Mouse (Mus musculus) lung, postnatal 25 days (tissue): Measurements from ENCODE around the gene Kif26b.

Experiments used
- DNase-seq: peaks from one replicate; pipeline ENCODE4 v3.0.0; 2022; ENCODE audit warnings: low spot score

Kif26b gene

GRCm38 (mm10) chr1:178663539-178663938 lies 134.6 kb downstream of the Kif26b start:
- DNase-seq = no peak

- DNase-seq = no peak
These were observed 135.5 kb downstream of the Kif26b start for GRCm38 (mm10) chr1:178664271-178664969.

DNA sequence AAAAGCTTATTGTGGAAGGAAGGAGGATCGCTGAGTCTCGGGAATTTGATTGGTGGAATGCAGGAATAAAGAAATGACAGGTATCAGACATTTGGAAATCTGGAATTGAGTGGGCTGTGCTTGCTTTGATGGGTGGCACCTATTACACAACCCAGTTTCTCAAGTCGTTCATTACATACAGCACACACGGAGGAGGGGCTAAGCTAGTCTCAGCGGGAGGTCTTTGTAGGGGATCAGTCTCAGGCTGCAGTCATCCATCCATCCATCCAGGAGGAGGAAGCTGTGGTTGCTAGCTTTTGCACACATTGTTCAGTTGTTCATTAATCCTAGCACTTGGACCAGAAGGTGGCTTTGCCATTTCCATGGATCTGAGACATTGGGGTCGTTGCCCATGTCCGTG lies 137.6 kb downstream of the Kif26b start:
- DNase-seq = no peak

- no peak for DNase-seq
These were observed 138.9 kb downstream of the Kif26b start for GRCm38 (mm10) chr1:178667808-178668207.

- no peak for DNase-seq
These were observed 140.0 kb downstream of the Kif26b start for GRCm38 (mm10) chr1:178668907-178669306.

DNA sequence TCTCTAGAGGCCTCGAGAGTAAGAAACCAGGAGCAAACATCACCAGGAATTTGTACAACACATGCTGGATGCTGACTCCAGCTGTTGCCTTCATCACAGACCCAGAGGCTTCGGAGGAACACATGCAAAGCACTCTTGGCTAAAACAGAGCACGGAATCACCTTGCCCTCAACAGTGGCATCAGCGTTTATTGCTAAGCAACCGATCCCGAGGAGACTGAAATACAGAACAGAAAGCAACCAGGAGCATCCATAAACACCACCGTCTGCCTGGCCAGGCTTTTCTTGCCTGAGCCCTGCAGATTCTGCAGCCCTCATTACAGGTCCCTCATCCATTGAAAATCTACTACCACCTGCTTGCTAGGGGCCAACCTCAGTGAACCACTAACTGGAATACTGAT lies 144.1 kb downstream of the Kif26b start:
- no peak for DNase-seq

DNA sequence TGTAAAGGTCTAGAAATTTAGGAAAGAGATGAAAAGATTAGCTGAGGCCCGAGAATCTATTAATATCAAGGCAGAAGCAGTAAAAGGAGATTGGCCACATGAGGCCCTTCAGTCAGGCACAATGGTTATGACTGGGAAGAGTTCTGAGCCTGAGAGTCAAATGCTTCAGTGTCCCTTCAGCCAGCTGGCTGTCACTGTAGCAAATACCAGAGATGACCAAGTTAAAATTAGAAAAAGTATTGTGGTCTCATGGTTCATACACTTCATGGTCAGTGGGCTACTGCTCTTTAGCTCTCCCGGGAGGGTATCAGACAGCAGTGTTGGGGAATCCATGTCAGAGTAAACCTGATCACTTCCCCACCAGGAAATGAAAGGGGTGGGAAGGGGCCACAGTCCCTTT lies 144.6 kb downstream of the Kif26b start:
- DNase-seq = no peak

DNA sequence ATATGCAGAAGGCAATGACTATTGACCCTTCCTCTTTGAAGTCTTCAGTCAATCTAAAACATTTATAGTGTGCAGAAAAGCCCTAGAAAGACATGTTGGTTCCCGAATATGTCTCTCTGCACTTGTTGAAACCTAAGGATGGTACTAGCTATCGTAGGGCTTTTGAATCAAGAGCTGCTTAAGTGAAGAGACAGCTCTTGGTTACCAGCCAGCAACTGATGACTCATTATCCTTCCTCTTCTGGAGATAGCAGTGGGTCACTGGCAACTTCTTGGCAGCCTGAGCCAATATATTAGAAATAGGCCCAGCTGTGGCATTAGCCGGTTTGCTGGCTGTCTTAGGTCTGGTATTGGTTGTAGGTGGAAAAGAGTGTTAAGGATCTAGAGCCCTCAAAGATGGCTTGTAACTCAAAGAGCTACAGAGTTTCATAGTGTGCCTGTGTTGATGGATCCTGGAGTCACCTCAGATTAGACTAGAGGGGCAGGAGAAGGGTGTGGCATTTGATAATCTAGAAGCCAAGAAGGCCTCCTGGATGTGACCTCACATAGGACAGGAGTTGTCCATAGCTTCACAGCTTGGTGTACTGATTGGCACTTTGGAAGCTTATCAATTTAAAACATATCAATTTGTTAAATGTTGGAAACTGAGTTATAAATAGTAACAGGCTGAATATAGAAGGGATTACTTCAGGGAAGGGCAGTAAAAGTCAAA lies 146.8 kb downstream of the Kif26b start:
- DNase-seq = no peak

- no peak for DNase-seq
These were observed 148.2 kb downstream of the Kif26b start for GRCm38 (mm10) chr1:178677160-178677559.

DNA sequence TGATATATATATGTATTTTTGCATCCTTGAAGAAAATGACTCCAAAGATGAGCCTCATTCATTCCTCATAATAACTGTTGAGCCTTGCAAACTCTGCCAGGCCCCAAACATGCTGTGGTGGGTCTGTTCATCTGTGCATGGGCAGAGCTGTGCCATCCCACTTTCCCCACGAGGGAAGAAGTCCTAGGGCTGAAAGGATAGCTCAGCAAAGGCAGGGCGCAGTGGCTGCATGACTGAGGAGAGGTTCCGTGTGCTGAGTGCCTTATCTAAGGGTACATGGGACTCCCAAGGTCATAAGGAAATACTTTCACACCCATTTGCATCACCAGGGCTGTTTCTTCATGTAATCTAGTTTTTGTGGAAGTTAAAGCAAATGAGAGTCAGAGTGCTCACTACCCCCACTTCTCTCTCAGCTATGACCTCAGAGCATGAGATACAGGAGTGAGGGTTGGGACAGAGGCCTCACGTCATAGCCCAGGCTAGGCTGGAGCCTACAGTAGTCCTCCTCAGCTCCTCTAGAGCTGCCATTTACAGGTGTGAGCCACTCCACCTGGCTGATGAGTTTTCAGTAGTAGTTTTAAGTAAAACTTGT lies 148.8 kb downstream of the Kif26b start:
- DNase-seq = no peak

GRCm38 (mm10) chr1:178683631-178684030 lies 154.7 kb downstream of the Kif26b start:
- DNase-seq = no peak

DNA sequence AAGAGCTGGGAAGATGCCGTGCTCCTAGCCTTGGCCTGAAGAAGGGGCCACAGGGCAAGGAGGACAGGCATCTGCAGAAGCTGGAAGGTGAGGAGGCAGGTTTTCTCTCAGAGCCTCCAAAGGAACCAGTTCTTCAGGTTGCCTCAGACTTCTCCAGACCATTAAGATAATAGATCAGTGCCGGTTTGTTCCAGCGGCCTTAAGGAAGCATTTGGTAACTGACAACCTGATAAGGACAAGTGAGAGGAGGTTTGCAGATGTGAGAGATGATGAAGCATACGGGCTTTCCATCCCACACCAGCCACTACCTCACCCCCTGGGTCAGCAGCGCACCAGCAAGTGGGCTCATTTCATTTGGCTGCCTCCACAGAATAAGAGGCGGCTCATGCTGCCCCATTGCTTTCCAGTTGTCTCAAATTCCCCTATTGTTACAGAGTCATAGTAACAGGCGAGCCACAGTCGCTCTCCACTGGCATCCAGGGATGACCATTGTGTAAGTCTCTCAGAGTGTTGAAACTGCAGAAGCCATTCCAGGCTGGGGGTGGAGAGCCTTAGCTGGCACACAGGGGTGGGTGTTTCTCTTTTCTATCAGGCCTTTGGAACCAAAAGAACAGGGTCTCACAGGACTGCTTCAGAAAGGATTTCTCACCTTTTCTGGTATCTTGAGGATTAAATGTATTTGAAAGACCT lies 156.2 kb downstream of the Kif26b start:
- DNase-seq = no peak

- DNase-seq = no peak
These were observed 158.0 kb downstream of the Kif26b start for GRCm38 (mm10) chr1:178686881-178687280.

- no peak for DNase-seq
These were observed 160.6 kb downstream of the Kif26b start for GRCm38 (mm10) chr1:178689512-178689911.

- no peak for DNase-seq
These were observed 162.8 kb downstream of the Kif26b start for GRCm38 (mm10) chr1:178691679-178692078.

DNA sequence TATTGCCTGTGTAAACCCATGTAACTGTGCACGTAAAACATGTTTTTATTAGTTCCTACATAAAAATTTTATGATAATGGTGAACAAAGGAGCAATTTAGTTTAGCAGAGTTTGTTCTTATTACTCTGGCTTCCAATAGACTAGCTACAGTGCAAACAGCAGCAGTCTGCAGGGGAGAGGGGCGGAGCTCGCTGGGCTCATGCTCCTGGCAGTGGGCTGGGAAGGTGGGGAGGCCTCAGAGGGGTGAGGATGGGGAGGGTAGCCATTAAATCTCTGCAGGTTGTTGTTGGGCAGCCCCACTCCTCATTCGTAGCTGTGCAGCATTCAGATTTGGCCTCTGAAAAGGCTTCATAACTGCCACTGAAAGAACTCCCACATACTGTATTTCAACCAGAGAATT lies 171.2 kb downstream of the Kif26b start:
- DNase-seq = no peak

GRCm38 (mm10) chr1:178703496-178703895 lies 174.6 kb downstream of the Kif26b start:
- DNase-seq = no peak

- no peak for DNase-seq
These were observed 179.0 kb downstream of the Kif26b start for GRCm38 (mm10) chr1:178707925-178708351.

- DNase-seq = no peak
These were observed 179.4 kb downstream of the Kif26b start for GRCm38 (mm10) chr1:178708356-178708755.

- no peak for DNase-seq
These were observed 183.4 kb downstream of the Kif26b start for GRCm38 (mm10) chr1:178712189-178712873.

- no peak for DNase-seq
These were observed 185.3 kb downstream of the Kif26b start for GRCm38 (mm10) chr1:178714209-178714608.

- no peak for DNase-seq
These were observed 187.5 kb downstream of the Kif26b start for GRCm38 (mm10) chr1:178716411-178716810.
